Mouse (Mus musculus): ENCODE measurements around the gene Agbl2. TPM values are rescaled to one million over a fixed set of nuclear protein-coding genes. Genes with fewer than 3 reads are reported as not detected.

Gene Agbl2
- 1.3 and 3.2 TPM in 2 replicates for polyA plus RNA-seq (2012; rRNA removed)

GRCm38 (mm10) chr2:90782458-90782857, at the start of gene Agbl2:
Gene Agbl2, plus strand, starts transcription at chr2:90782727.

GRCm38 (mm10) chr2:90745053-90745678, 37.4 kb upstream of the Agbl2 start, which contains the start of gene Fnbp4:
Gene Fnbp4, plus strand, starts transcription at chr2:90745370.

DNA sequence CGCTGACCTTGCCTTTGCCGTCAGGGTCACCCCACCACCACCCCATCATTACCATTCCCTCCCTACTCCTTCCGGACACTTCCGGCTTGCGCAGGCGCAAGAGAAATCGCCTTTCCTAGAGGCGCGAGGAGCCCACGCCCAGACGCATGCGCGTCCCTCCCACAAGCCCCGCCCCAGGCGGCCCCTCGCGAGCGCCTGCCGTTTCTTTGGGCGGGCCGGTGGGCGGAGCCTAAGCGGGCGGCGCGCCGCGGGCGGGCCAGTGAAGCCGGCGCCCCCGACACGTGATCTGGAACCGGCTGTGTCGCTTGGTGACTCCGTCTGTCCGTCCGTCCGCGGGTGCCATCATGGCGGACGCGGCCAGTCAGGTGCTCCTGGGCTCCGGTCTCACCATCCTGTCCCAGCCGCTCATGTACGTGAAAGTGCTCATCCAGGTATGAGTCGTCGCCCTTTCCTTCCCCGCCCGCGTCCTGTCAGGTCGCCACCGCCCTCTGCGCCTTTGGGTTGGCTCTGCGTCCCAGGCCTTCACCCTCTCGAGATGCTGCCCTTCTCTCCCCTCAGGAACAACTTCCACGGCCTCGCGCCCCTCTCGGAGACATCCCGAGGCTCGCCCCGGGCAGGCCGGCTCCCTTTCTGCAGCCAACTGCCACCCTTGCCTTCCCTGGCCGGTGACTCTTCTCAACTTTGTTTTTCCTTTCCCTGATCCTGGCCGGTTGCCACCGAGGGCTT, 64.6 kb downstream of the Agbl2 start, which contains the start of gene Mtch2:
Gene Mtch2 (plus strand): TSS at position 201 of the 726 bp plus-strand sequence.

Other genes with a start within 250 kb of the Agbl2 start
- gene Ptprj, start 202.1 kb upstream of the Agbl2 start, polyA plus RNA-seq (2012; rRNA removed): 4.5 TPM in 2 replicates
- 5.3 and 9.2 TPM in 2 replicates for gene Nup160, start 105.5 kb upstream of the Agbl2 start, polyA plus RNA-seq (2012; rRNA removed)
- 30.5 and 36.9 TPM in 2 replicates for gene Fnbp4, start 37.4 kb upstream of the Agbl2 start, polyA plus RNA-seq (2012; rRNA removed)
- 29.7 and 42.1 TPM in 2 replicates for gene Mtch2, start 64.4 kb downstream of the Agbl2 start, polyA plus RNA-seq (2012; rRNA removed)
- 16.5 and 19.4 TPM in 2 replicates for gene C1qtnf4, start 103.1 kb downstream of the Agbl2 start, polyA plus RNA-seq (2012; rRNA removed)
- 23.7 and 26.8 TPM in 2 replicates for gene Kbtbd4, start 122.0 kb downstream of the Agbl2 start, polyA plus RNA-seq (2012; rRNA removed)
- gene Ndufs3, start 122.1 kb downstream of the Agbl2 start, polyA plus RNA-seq (2012; rRNA removed): 134 and 165 TPM in 2 replicates
- gene Celf1, start 157.7 kb downstream of the Agbl2 start, polyA plus RNA-seq (2012; rRNA removed): 49.9 and 75.3 TPM in 2 replicates

Measured in ovary, adult 2 months (tissue).